Mouse (Mus musculus): ENCODE measurements around the gene Cd320. TPM values are rescaled to one million over a fixed set of nuclear protein-coding genes. Genes with fewer than 3 reads are reported as not detected.
A peak's percentile ranks its signal among the peaks of the same experiment; 100 is the strongest.
"Not testable (repeated sequence)": the region's sequence is repeated elsewhere in the genome, so short reads cannot be mapped to it uniquely, and the experiment has no call there.

Gene Cd320
- polyA plus RNA-seq, 1 experiment from 2014 or later, result 70.4 TPM

GRCm38 (mm10) chr17:33812990-33813389 is 29.9 kb upstream of the Cd320 start:
- Histone ChIP-seq H3K4me1 (peaks cover 15% of the 10 kb centered on the region), H3K4me2 (replicated peaks) (no peak overlapping the region), H3K36me3 (no peaks in the 10 kb centered on the region), H3K9me3 (no peaks in the 10 kb centered on the region), H3K27me3 (0 out of 2 replicates have a peak, but pooled peaks cover 6% of the 10 kb centered on the region), H3K27ac (no peak overlapping the region), H3K4me3 (no peak overlapping the region), H3K9ac (0 out of 2 replicates have a peak overlapping the region, but pooled peaks have one; percentile 24)
- no peak for ATAC-seq (ENCODE audit: insufficient number of reproducible peaks, insufficient read depth, low FRiP score, low TSS enrichment)
- 59% methylated on average over 4 of the region's 4 CpGs for WGBS

GRCm38 (mm10) chr17:33815399-33815798 is 27.5 kb upstream of the Cd320 start:
- Histone ChIP-seq H3K27ac (no peak overlapping the region), H3K4me3 (no peak overlapping the region), H3K4me1 (peaks cover 23% of the 10 kb centered on the region), H3K36me3 (peaks cover 19% of the 10 kb centered on the region), H3K9me3 (no peaks in the 10 kb centered on the region), H3K9ac (no peak overlapping the region), H3K27me3 (0 out of 2 replicates have a peak, but pooled peaks cover 6% of the 10 kb centered on the region), H3K4me2 (replicated peaks) (no peak overlapping the region)
- ATAC-seq (ENCODE audit: insufficient number of reproducible peaks, insufficient read depth, low FRiP score, low TSS enrichment), result no peak
- 85% methylated on average over 6 of the region's 6 CpGs for WGBS

- H3K27ac ChIP-seq, result peak overlapping the region; percentile 88; the same call in 1 of the 2 replicates
- 64% methylated on average over 5 of the region's 5 CpGs for WGBS
- peaks cover 31% of the 10 kb centered on the region for H3K36me3 ChIP-seq
- H3K9ac ChIP-seq, result peak overlapping the region; percentile 70; the same call in 1 of the 2 replicates
- H3K4me1 ChIP-seq, result peaks cover 16% of the 10 kb centered on the region
- no peaks in the 10 kb centered on the region for H3K9me3 ChIP-seq
- peak overlapping the region; percentile 57; the same call in 1 of the 2 replicates for H3K4me3 ChIP-seq
- peak overlapping the region; percentile 84 for H3K4me2 ChIP-seq (replicated peaks)
- no peak; the same call in 1 of the 2 replicates for ATAC-seq (ENCODE audit: insufficient number of reproducible peaks, insufficient read depth, low FRiP score, low TSS enrichment)
- H3K27me3 ChIP-seq, result no peaks in the 10 kb centered on the region
Measured at GRCm38 (mm10) chr17:33816612-33817011, 26.3 kb upstream of the Cd320 start.

GRCm38 (mm10) chr17:33817184-33817968 is 25.5 kb upstream of the Cd320 start:
- Histone ChIP-seq H3K4me3 (peak overlapping the region; percentile 57), H3K27ac (peak overlapping the region; percentile 88), H3K9me3 (no peaks in the 10 kb centered on the region), H3K9ac (peak overlapping the region; percentile 70), H3K27me3 (no peaks in the 10 kb centered on the region), H3K4me2 (replicated peaks) (peak overlapping the region; percentile 84), H3K4me1 (peaks cover 21% of the 10 kb centered on the region), H3K36me3 (peaks cover 38% of the 10 kb centered on the region)
- WGBS, result under 1% methylated on average over 88 of the region's 89 CpGs
- peak; percentile 94 for ATAC-seq (ENCODE audit: insufficient number of reproducible peaks, insufficient read depth, low FRiP score, low TSS enrichment)

GRCm38 (mm10) chr17:33817969-33818643 is 24.8 kb upstream of the Cd320 start:
- peak overlapping the region; percentile 84 for H3K4me2 ChIP-seq (replicated peaks)
- peaks cover 44% of the 10 kb centered on the region for H3K36me3 ChIP-seq
- H3K27me3 ChIP-seq, result no peaks in the 10 kb centered on the region
- peaks cover 27% of the 10 kb centered on the region for H3K4me1 ChIP-seq
- peak; percentile 43 for ATAC-seq (ENCODE audit: insufficient number of reproducible peaks, insufficient read depth, low FRiP score, low TSS enrichment)
- H3K27ac ChIP-seq, result peak overlapping the region; percentile 88
- WGBS, result 21% methylated on average over 33 of the region's 33 CpGs
- H3K9me3 ChIP-seq, result no peaks in the 10 kb centered on the region
- H3K4me3 ChIP-seq, result peak overlapping the region; percentile 57
- peak overlapping the region; percentile 70 for H3K9ac ChIP-seq

GRCm38 (mm10) chr17:33822436-33822959 is 20.4 kb upstream of the Cd320 start:
- H3K9me3 ChIP-seq, result no peaks in the 10 kb centered on the region
- peak overlapping the region; percentile 95 for H3K4me2 ChIP-seq (replicated peaks)
- H3K36me3 ChIP-seq, result peaks cover 56% of the 10 kb centered on the region
- no peaks in the 10 kb centered on the region for H3K27me3 ChIP-seq
- H3K9ac ChIP-seq, result 0 out of 2 replicates have a peak overlapping the region, but pooled peaks have one; percentile 10
- 0 out of 2 replicates have a peak overlapping the region, but pooled peaks have one; percentile 10 for H3K4me3 ChIP-seq
- no peak for ATAC-seq (ENCODE audit: insufficient number of reproducible peaks, insufficient read depth, low FRiP score, low TSS enrichment)
- H3K4me1 ChIP-seq, result peaks cover 32% of the 10 kb centered on the region
- 71% methylated on average over 1 of the region's 1 CpGs for WGBS
- H3K27ac ChIP-seq, result no peak overlapping the region

GRCm38 (mm10) chr17:33823171-33823570 is 19.7 kb upstream of the Cd320 start:
- not testable (repeated sequence) for H3K9me3 ChIP-seq; ATAC-seq (ENCODE audit: insufficient number of reproducible peaks, insufficient read depth, low FRiP score, low TSS enrichment); H3K27me3 ChIP-seq
- Histone ChIP-seq H3K9ac (peak overlapping the region; percentile 88), H3K4me2 (replicated peaks) (peak overlapping the region; percentile 95), H3K36me3 (peaks cover 60% of the 10 kb centered on the region), H3K4me1 (peaks cover 27% of the 10 kb centered on the region), H3K27ac (peak overlapping the region; percentile 57; the same call in 1 of the 2 replicates), H3K4me3 (peak overlapping the region; percentile 80)
- 84% methylated on average over 8 of the region's 8 CpGs for WGBS

- no peaks in the 10 kb centered on the region for H3K9me3 ChIP-seq
- H3K36me3 ChIP-seq, result peaks cover 55% of the 10 kb centered on the region
- peaks cover 21% of the 10 kb centered on the region for H3K4me1 ChIP-seq
- H3K4me2 ChIP-seq (replicated peaks), result peak within 1 kb of the TSS; percentile 95
- no peaks in the 10 kb centered on the region for H3K27me3 ChIP-seq
- peak within 1 kb of the TSS; percentile 89 for H3K27ac ChIP-seq
- under 1% methylated on average over 51 of the region's 51 CpGs for WGBS
- peak within 1 kb of the TSS; percentile 88 for H3K9ac ChIP-seq
- peak within 1 kb of the TSS; percentile 80 for H3K4me3 ChIP-seq
- peak; percentile 86 for ATAC-seq (ENCODE audit: insufficient number of reproducible peaks, insufficient read depth, low FRiP score, low TSS enrichment)
Measured at GRCm38 (mm10) chr17:33824084-33824996, 18.6 kb upstream of the Cd320 start, which contains the start of the genes Rps28 and Ndufa7. Rps28 (minus strand) TSS chr17:33824562. Ndufa7 (plus strand) TSS chr17:33824572.

GRCm38 (mm10) chr17:33824997-33825330 is 17.9 kb upstream of the Cd320 start:
- H3K4me1 ChIP-seq, result peaks cover 21% of the 10 kb centered on the region
- peaks cover 55% of the 10 kb centered on the region for H3K36me3 ChIP-seq

GRCm38 (mm10) chr17:33825462-33825861 is 17.4 kb upstream of the Cd320 start:
- no peaks in the 10 kb centered on the region for H3K9me3 ChIP-seq
- no peak overlapping the region for H3K27ac ChIP-seq
- H3K4me2 ChIP-seq (replicated peaks), result peak overlapping the region; percentile 84
- peaks cover 55% of the 10 kb centered on the region for H3K36me3 ChIP-seq
- H3K4me3 ChIP-seq, result peak overlapping the region; percentile 80
- peaks cover 21% of the 10 kb centered on the region for H3K4me1 ChIP-seq
- H3K27me3 ChIP-seq, result no peaks in the 10 kb centered on the region
- no peak for ATAC-seq (ENCODE audit: insufficient number of reproducible peaks, insufficient read depth, low FRiP score, low TSS enrichment)
- H3K9ac ChIP-seq, result peak overlapping the region; percentile 88
- 82% methylated on average over 8 of the region's 8 CpGs for WGBS

More at GRCm38 (mm10) chr17:33824997-33825330, 17.9 kb upstream of the Cd320 start:
- not testable (repeated sequence) for ATAC-seq (ENCODE audit: insufficient number of reproducible peaks, insufficient read depth, low FRiP score, low TSS enrichment); H3K27me3 ChIP-seq; H3K9me3 ChIP-seq
- Histone ChIP-seq H3K9ac (peak overlapping the region; percentile 88), H3K4me2 (replicated peaks) (peak overlapping the region; percentile 84), H3K4me3 (peak overlapping the region; percentile 80), H3K27ac (peak overlapping the region; percentile 89)
- 4% methylated on average over 6 of the region's 6 CpGs for WGBS
